Mouse (Mus musculus) liver, embryonic 15.5 days (tissue): ENCODE measurements at regions not wholly inside any gene's neighbourhood (a gene's known extent, or its start where the extent isn't known, plus 50 kb on each side); places are given as distances from the start of the nearest gene placed in this dataset.

ENCODE experiments used
- ATAC-seq: fragments of 200-750 bp; cut with Nextera tagmentation; 2 replicates; pipeline ENCODE4 v1.8.0; 2017; ENCODE audit warnings: moderate number of reproducible peaks, mild to moderate bottlenecking, moderate library complexity; ENCODE audit not compliant: insufficient read depth
- H3K27ac ChIP-seq: fragments of 300-500 bp; sonication (generic); replicated peaks from 2 replicates; pipeline ENCODE4 v1.5.1; 2015; ENCODE audit warnings: mild to moderate bottlenecking, inconsistent platforms
- H3K27me3 ChIP-seq: fragments of 300-500 bp; sonication (generic); 2 replicates; pipeline ENCODE4 v1.6.1; 2015; ENCODE audit warnings: mild to moderate bottlenecking, inconsistent platforms
- H3K36me3 ChIP-seq: fragments of 300-500 bp; sonication (generic); replicated peaks from 2 replicates; pipeline ENCODE4 v1.6.1; 2015; ENCODE audit warnings: moderate library complexity, mild to moderate bottlenecking, inconsistent platforms
- H3K4me1 ChIP-seq: fragments of 300-500 bp; sonication (generic); replicated peaks from 2 replicates; pipeline ENCODE4 v1.6.1; 2015; ENCODE audit warnings: inconsistent platforms
- H3K4me2 ChIP-seq: fragments of 300-500 bp; sonication (generic); 2 replicates; pipeline ENCODE4 v1.6.1; 2015; ENCODE audit warnings: moderate library complexity, mild to moderate bottlenecking, inconsistent platforms
- H3K4me3 ChIP-seq: fragments of 300-500 bp; sonication (generic); replicated peaks from 2 replicates; pipeline ENCODE4 v1.5.1; 2015; ENCODE audit warnings: mild to moderate bottlenecking, inconsistent platforms
- H3K9ac ChIP-seq: fragments of 300-500 bp; sonication (generic); 2 replicates; pipeline ENCODE4 v1.6.1; 2015; ENCODE audit warnings: moderate library complexity, mild to moderate bottlenecking, inconsistent platforms
- H3K9me3 ChIP-seq: fragments of 300-500 bp; sonication (generic); replicated peaks from 2 replicates; pipeline ENCODE4 v1.6.1; 2016; ENCODE audit warnings: inconsistent platforms
- WGBS: fragments of 180-500 bp; shearing (Covaris S2); methylation state at CpG from one replicate; pipeline ENCODE4 v1.1.7; 2015; ENCODE audit warnings: mixed read lengths; ENCODE audit not compliant: insufficient replicate concordance; 5-methylcytosine and 5-hydroxymethylcytosine counted together

- no peaks in the 10 kb centered on the region for H3K27me3 ChIP-seq
- no peaks in the 10 kb centered on the region for H3K36me3 ChIP-seq
- no peak for ATAC-seq
- H3K9ac ChIP-seq = no peak overlapping the region
- H3K27ac ChIP-seq = no peak overlapping the region
- H3K4me1 ChIP-seq = no peaks in the 10 kb centered on the region
- H3K4me2 ChIP-seq = no peak overlapping the region
- H3K4me3 ChIP-seq = no peak overlapping the region
- 61% methylated on average over 6 of the region's 6 CpGs for WGBS
- H3K9me3 ChIP-seq = no peaks in the 10 kb centered on the region
Observed at GRCm38 (mm10) chr3:27815201-27815695, 80.9 kb downstream of the Tmem212 start.

- no peaks in the 10 kb centered on the region for H3K4me1 ChIP-seq
- no peak overlapping the region for H3K9ac ChIP-seq
- H3K27ac ChIP-seq = no peak overlapping the region
- H3K27me3 ChIP-seq = no peaks in the 10 kb centered on the region
- no peak overlapping the region for H3K4me3 ChIP-seq
- no peaks in the 10 kb centered on the region for H3K9me3 ChIP-seq
- no peak for ATAC-seq
- H3K36me3 ChIP-seq = no peaks in the 10 kb centered on the region
- WGBS = 40% methylated on average over 5 of the region's 5 CpGs
- H3K4me2 ChIP-seq = no peak overlapping the region
Observed at GRCm38 (mm10) chr3:27804271-27804670, 91.9 kb downstream of the Tmem212 start.

GRCm38 (mm10) chr3:27791633-27791951 is 80.5 kb upstream of the Fndc3b start:
- no peaks in the 10 kb centered on the region; the same call in 1 of the 2 replicates for H3K4me1 ChIP-seq
- WGBS = 32% methylated on average over 3 of the region's 3 CpGs
- ATAC-seq = no peak
- H3K27me3 ChIP-seq = no peaks in the 10 kb centered on the region
- no peak overlapping the region for H3K4me2 ChIP-seq
- H3K36me3 ChIP-seq = no peaks in the 10 kb centered on the region
- no peaks in the 10 kb centered on the region for H3K9me3 ChIP-seq
- no peak overlapping the region for H3K4me3 ChIP-seq
- no peak overlapping the region for H3K9ac ChIP-seq
- no peak overlapping the region for H3K27ac ChIP-seq

- Histone ChIP-seq H3K4me2 (no peak overlapping the region), H3K36me3 (no peaks in the 10 kb centered on the region), H3K4me1 (no peaks in the 10 kb centered on the region; the same call in 1 of the 2 replicates), H3K27me3 (no peaks in the 10 kb centered on the region), H3K27ac (no peak overlapping the region), H3K4me3 (no peak overlapping the region), H3K9ac (no peak overlapping the region), H3K9me3 (no peaks in the 10 kb centered on the region)
- 63% methylated on average over 13 of the region's 13 CpGs for WGBS
- no peak for ATAC-seq
Observed at GRCm38 (mm10) chr3:27790932-27791632, 80.0 kb upstream of the Fndc3b start.

GRCm38 (mm10) chr3:27783926-27784325 is 72.8 kb upstream of the Fndc3b start:
- no peak overlapping the region for H3K27ac ChIP-seq

GRCm38 (mm10) chr3:27783476-27783875 is 72.4 kb upstream of the Fndc3b start:
- H3K4me1 ChIP-seq = peaks cover 6% of the 10 kb centered on the region; the same call in 1 of the 2 replicates

More at GRCm38 (mm10) chr3:27783926-27784325, 72.8 kb upstream of the Fndc3b start:
- Histone ChIP-seq H3K4me3 (no peak overlapping the region), H3K27me3 (no peaks in the 10 kb centered on the region), H3K4me2 (no peak overlapping the region), H3K36me3 (no peaks in the 10 kb centered on the region), H3K9me3 (no peaks in the 10 kb centered on the region), H3K4me1 (peaks cover 6% of the 10 kb centered on the region; the same call in 1 of the 2 replicates), H3K9ac (no peak overlapping the region)
- 73% methylated on average over 2 of the region's 2 CpGs for WGBS
- ATAC-seq = no peak

GRCm38 (mm10) chr3:27782056-27782765 is 71.1 kb upstream of the Fndc3b start:
- no peak overlapping the region for H3K4me2 ChIP-seq
- ATAC-seq = no peak
- 0 out of 2 replicates have a peak, but pooled peaks cover 6% of the 10 kb centered on the region for H3K4me1 ChIP-seq
- no peak overlapping the region for H3K4me3 ChIP-seq
- 55% methylated on average over 19 of the region's 19 CpGs for WGBS
- H3K27me3 ChIP-seq = no peaks in the 10 kb centered on the region
- H3K36me3 ChIP-seq = no peaks in the 10 kb centered on the region
- no peak overlapping the region for H3K27ac ChIP-seq
- H3K9ac ChIP-seq = no peak overlapping the region
- H3K9me3 ChIP-seq = no peaks in the 10 kb centered on the region

More at GRCm38 (mm10) chr3:27783476-27783875, 72.4 kb upstream of the Fndc3b start:
- no peak overlapping the region for H3K9ac ChIP-seq
- H3K27me3 ChIP-seq = no peaks in the 10 kb centered on the region
- no peak overlapping the region for H3K4me3 ChIP-seq
- WGBS = 51% methylated on average over 4 of the region's 4 CpGs
- no peaks in the 10 kb centered on the region for H3K9me3 ChIP-seq
- no peak overlapping the region for H3K27ac ChIP-seq
- no peaks in the 10 kb centered on the region for H3K36me3 ChIP-seq
- H3K4me2 ChIP-seq = no peak overlapping the region
- ATAC-seq = no peak

- H3K4me2 ChIP-seq = no peak overlapping the region
- 0 out of 2 replicates have a peak, but pooled peaks cover 6% of the 10 kb centered on the region for H3K4me1 ChIP-seq
- H3K9ac ChIP-seq = no peak overlapping the region
- H3K27me3 ChIP-seq = no peaks in the 10 kb centered on the region
- no peaks in the 10 kb centered on the region for H3K36me3 ChIP-seq
- 50% methylated on average over 7 of the region's 7 CpGs for WGBS
- ATAC-seq = no peak
- no peak overlapping the region for H3K27ac ChIP-seq
- no peak overlapping the region for H3K4me3 ChIP-seq
- no peaks in the 10 kb centered on the region for H3K9me3 ChIP-seq
Observed at GRCm38 (mm10) chr3:27779892-27780291, 68.8 kb upstream of the Fndc3b start.

GRCm38 (mm10) chr3:27777751-27778150 is 66.6 kb upstream of the Fndc3b start:
- 72% methylated on average over 6 of the region's 6 CpGs for WGBS
- no peak overlapping the region for H3K9ac ChIP-seq

GRCm38 (mm10) chr3:27773176-27773575 is 62.1 kb upstream of the Fndc3b start:
- ATAC-seq = no peak
- no peaks in the 10 kb centered on the region for H3K4me1 ChIP-seq
- H3K27me3 ChIP-seq = no peaks in the 10 kb centered on the region
- 59% methylated on average over 3 of the region's 3 CpGs for WGBS
- no peaks in the 10 kb centered on the region for H3K36me3 ChIP-seq
- no peak overlapping the region for H3K4me2 ChIP-seq
- H3K4me3 ChIP-seq = no peak overlapping the region
- no peak overlapping the region for H3K9ac ChIP-seq
- H3K27ac ChIP-seq = no peak overlapping the region
- no peaks in the 10 kb centered on the region for H3K9me3 ChIP-seq

More at GRCm38 (mm10) chr3:27777751-27778150, 66.6 kb upstream of the Fndc3b start:
- no peak for ATAC-seq
- H3K27me3 ChIP-seq = no peaks in the 10 kb centered on the region
- no peak overlapping the region for H3K4me2 ChIP-seq
- H3K4me1 ChIP-seq = 0 out of 2 replicates have a peak, but pooled peaks cover 6% of the 10 kb centered on the region
- H3K4me3 ChIP-seq = no peak overlapping the region
- no peaks in the 10 kb centered on the region for H3K36me3 ChIP-seq
- H3K27ac ChIP-seq = no peak overlapping the region
- no peaks in the 10 kb centered on the region for H3K9me3 ChIP-seq

- Histone ChIP-seq H3K27ac (no peak overlapping the region), H3K4me1 (peaks cover 16% of the 10 kb centered on the region; the same call in 1 of the 2 replicates), H3K36me3 (no peaks in the 10 kb centered on the region), H3K9me3 (no peaks in the 10 kb centered on the region), H3K4me3 (no peak overlapping the region), H3K4me2 (no peak overlapping the region), H3K27me3 (no peaks in the 10 kb centered on the region), H3K9ac (no peak overlapping the region)
- 61% methylated on average over 5 of the region's 5 CpGs for WGBS
- ATAC-seq = no peak
Observed at GRCm38 (mm10) chr3:27769438-27769837, 58.3 kb upstream of the Fndc3b start.
